Mouse (Mus musculus) frontal cortex, adult 2 months (tissue): ENCODE measurements at regions not wholly inside any gene's neighbourhood (a gene's known extent, or its start where the extent isn't known, plus 50 kb on each side); places are given as distances from the start of the nearest gene placed in this dataset.

Experiments
- DNase-seq, 2 experiments: peaks; one replicate each; pipeline ENCODE4 v3.0.0; 2022; ENCODE audit warnings: low spot score in 1 of 2; ENCODE audit errors: extremely low spot score in 1 of 2

DNA sequence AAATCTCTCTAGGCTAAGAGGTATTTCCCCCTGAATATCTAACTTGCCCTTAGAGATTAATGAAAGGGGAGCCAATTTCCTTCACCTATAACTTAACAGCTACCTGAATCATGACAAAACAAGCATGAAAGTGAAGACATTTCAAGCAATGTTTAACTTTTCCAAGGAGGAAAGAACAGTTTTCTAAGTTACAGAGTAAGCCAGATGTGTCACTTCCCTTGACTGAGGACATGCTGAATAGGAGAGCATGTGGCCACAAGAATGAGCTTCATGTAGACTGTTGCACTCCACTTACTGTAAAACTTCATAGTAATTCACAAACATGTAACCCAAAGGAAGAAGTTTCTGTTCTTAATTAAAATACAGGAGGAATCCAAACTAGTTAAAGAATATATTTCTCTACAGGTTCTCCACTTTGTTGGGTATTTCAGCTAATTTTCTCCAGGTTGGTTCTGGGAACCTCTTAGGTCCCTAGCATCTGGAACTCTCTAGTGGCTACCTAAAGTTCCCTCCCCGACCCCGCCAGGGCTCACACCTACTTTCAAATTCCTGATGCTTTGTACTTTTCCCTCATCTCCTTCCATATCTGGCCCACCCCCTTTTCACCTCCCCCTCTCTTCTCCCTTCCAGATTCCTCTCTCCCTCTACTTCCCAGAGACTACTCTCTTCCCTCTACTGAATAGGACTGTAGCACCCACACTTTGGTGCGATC, 142.0 kb upstream of the Tyrp1 start:
- no peak for DNase-seq

DNA sequence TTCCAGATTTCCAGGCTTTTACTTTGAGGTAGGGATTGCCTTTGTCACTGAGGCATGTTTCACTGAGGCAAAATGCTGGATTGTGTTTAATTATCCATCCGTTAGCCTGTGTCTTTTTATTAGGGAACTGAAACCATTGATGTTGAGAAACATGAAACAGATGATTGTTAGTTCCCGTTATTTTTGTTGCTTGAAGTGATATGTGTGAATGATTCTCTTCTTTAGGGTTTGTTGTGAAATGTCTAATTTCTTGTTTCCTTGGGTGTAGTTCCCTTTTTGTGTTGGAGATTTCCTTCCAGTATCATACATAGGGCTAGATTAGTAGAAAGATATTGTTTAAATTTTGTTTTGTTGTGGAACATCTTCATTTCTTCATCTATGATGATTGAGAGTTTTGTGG, 121.2 kb upstream of the Tyrp1 start:
- no peak for DNase-seq

DNA sequence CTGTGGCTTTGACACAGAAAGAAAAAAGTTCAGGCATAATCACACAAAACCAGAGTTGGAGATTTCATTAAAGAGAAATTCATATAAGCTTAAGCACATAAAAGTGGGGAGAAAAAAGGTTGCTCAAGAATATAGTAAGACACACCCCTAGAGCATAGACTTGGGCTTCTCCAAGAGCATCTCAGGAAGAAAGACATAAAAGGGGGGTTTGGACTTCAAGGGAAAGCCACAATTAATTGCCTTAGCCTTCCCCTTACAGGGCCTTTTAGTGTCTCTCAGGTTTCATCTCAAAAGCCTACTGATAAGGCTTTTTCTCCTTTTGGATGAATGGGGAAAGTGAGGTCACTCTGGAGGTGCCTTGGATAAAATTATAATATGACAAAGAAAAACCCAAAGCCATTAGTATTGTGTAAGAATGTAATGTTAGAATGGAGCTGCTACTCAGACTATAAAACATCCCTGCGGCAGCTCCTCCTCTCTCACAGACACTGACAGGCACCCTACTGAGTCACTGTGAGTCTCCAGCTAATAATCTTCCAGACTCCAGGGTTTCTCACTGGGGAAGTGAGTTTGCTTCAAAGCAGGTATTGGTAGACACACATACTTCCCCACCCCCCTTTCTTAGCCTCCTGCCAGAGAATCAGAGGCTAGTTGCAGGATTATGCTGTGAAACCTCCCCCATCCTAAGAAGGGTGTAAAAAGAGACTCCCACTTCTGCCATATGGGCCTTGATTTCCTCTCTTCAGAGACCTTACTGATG, 88.8 kb upstream of the Tyrp1 start:
- DNase-seq = peak; percentile 74 to 78

DNA sequence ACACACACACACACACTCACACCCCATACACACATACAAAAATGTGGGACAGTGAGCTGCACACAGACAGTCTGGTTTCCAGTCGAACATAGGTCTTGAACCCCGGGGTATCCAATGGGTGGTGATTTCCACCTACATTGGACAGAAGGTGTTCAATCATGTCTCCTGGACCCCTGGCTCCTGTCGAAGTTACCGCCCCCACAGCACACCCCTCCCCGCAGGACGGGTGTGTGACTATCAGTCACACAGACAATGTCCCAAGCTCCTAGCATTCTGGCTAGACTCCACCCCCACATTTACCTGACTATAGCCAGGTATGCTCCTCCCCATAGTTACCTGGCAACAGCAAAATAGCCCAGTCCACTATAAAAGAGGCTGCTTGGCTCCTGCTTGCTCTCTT, 81.7 kb upstream of the Tyrp1 start:
- DNase-seq = no peak

DNA sequence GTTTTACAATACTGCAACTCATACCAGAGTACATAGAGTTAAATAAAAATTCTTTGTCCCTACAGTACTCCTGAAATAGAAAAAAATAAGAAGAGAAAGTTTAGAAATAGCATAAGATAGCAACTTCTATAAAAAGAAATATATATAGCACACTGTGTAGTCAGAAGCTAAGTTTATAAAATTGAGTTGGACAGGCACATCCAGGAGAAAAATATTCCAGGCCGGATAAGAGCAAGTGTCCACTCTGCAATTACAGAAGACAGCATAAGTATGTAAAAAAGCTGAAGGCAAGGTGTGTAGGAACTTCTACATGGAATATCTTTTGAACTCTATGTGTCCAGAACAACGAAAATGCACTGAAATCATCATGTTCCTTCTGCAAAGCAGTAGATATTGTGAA, 77.8 kb upstream of the Tyrp1 start:
- DNase-seq = no peak

DNA sequence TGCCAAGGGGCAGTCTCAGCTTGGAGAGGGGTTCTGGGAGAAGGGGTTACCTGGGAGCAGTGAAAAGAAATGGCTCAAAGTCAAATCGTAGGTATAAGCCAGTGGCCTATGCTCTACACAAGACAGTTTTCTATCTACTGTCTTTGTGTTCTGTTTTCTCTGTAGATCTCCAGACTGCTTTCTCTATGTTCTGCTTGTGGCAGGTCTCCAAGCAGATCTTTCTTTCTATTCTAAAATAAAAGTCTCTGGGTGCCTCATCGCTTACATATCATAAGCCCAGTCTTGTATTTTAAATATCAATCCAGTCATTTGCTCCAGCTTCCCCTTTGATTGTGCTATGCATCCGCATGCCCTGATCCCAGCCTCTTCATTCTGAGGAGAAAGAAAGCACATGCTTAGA, 69.9 kb upstream of the Tyrp1 start:
- DNase-seq = peak in 1 of 2 experiments; percentile 34

DNA sequence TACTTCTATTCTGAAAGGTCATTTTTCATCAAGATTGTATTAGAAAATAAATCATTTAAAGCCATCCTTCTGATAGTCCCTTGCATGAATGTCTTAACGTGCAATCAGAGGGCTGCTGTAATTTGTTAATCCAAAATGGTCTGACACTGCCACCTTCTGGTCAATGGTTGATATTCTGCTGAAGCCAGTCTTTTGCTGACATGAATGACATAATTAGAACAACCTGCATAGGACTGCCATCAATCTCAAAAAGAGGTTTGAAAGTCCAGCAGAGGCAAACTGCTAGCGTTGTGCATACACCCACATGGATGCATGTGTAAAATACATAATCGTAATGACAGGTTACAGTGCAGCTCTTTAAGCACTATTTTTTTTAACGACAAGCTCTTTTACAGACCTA, 68.1 kb upstream of the Tyrp1 start:
- peak; percentile 76 to 92 for DNase-seq

DNA sequence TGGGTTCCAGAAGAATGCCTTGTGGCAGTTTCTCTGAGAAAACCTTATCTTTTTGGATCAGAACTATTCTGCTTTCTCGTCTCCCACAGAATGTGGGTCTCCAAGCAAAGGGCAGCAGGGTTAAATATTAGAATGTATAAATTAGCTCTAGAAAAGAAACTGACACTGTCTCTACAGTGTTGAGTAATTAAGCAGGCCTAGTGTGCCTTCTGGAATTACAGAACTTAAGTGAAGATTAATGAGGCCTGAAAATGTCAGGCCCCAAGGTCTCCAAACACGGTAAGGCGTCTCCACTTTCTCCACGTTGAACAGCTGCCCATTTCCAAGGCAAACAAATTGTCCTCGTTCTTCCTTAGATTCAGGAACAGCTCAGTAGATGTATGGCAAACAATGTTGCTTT, 66.5 kb upstream of the Tyrp1 start:
- no peak for DNase-seq
